Mouse (Mus musculus) stomach, embryonic 15.5 days (tissue): ENCODE data around the gene Alyref. TPM values are rescaled to one million over a fixed set of nuclear protein-coding genes. Genes with fewer than 3 reads are reported as not detected.
A peak's percentile ranks its signal among the peaks of the same experiment; 100 is the strongest.
"Not testable (repeated sequence)": the region's sequence is repeated elsewhere in the genome, so short reads cannot be mapped to it uniquely, and the experiment has no call there.

Source experiments
- ATAC-seq: fragments of 200-750 bp; cut with Nextera tagmentation; 2 replicates; pipeline ENCODE4 v1.8.0; 2017; ENCODE audit warnings: low read depth, moderate number of reproducible peaks, moderate TSS enrichment; ENCODE audit not compliant: insufficient read depth, low FRiP score
- H3K27ac ChIP-seq: fragments of 300-500 bp; sonication (generic); 2 replicates; pipeline ENCODE4 v1.5.1; 2015; ENCODE audit warnings: mild to moderate bottlenecking, inconsistent platforms
- H3K27me3 ChIP-seq: fragments of 300-500 bp; sonication (generic); replicated peaks from 2 replicates; pipeline ENCODE4 v1.6.1; 2015; ENCODE audit warnings: inconsistent platforms
- H3K36me3 ChIP-seq: fragments of 300-500 bp; sonication (generic); 2 replicates; pipeline ENCODE4 v1.6.1; 2015; ENCODE audit warnings: inconsistent platforms
- H3K4me1 ChIP-seq: fragments of 300-500 bp; sonication (generic); 2 replicates; pipeline ENCODE4 v1.6.1; 2015; ENCODE audit warnings: inconsistent platforms
- H3K4me2 ChIP-seq: fragments of 300-500 bp; sonication (generic); 2 replicates; pipeline ENCODE4 v1.6.1; 2015; ENCODE audit warnings: mild to moderate bottlenecking, inconsistent platforms
- H3K4me3 ChIP-seq: fragments of 300-500 bp; sonication (generic); replicated peaks from 2 replicates; pipeline ENCODE4 v1.5.1; 2015; ENCODE audit warnings: inconsistent platforms
- H3K9ac ChIP-seq: fragments of 300-500 bp; sonication (generic); 2 replicates; pipeline ENCODE4 v1.6.1; 2015; ENCODE audit warnings: inconsistent platforms
- H3K9me3 ChIP-seq: fragments of 300-500 bp; sonication (generic); 2 replicates; pipeline ENCODE4 v1.6.1; 2016; ENCODE audit warnings: inconsistent platforms
- WGBS: fragments of 180-500 bp; shearing (Covaris S2); methylation state at CpG from one replicate; pipeline ENCODE4 v1.1.7; 2015; 5-methylcytosine and 5-hydroxymethylcytosine counted together
- polyA plus RNA-seq: library from polyadenylated mRNA; unstranded; fragments of >200 nt; fragmentation: Nextera tagmentation; extraction: Ambion mirVana; gene quantifications from 2 replicates; pipeline ENCODE4 v1.2.1, GENCODE M21; 2015

Alyref gene
- polyA plus RNA-seq, 1 experiment from 2014 or later = 420 TPM

DNA sequence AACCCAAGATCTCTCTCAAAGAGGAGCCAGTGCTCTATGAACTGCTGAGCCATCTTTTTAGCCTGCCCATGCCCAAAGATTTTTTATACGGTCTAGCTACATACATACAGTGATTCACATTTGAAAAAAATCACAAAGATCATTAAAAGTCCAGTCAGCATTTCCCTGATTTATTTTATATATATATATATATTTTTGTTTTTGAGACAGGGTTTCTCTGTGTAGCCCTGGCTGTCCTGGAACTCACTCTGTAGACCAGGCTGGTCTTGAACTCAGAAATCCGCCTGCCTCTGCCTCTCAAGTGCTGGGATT, 15.2 kb downstream of the Alyref start:
- H3K4me2 ChIP-seq, H3K9me3 ChIP-seq, H3K9ac ChIP-seq, H3K4me3 ChIP-seq, H3K27me3 ChIP-seq, ATAC-seq, H3K27ac ChIP-seq: not testable (repeated sequence)
- 86% methylated on average over 2 of the region's 2 CpGs for WGBS
- H3K36me3 ChIP-seq = peaks cover 37% of the 10 kb centered on the region
- H3K4me1 ChIP-seq = peaks cover 30% of the 10 kb centered on the region

DNA sequence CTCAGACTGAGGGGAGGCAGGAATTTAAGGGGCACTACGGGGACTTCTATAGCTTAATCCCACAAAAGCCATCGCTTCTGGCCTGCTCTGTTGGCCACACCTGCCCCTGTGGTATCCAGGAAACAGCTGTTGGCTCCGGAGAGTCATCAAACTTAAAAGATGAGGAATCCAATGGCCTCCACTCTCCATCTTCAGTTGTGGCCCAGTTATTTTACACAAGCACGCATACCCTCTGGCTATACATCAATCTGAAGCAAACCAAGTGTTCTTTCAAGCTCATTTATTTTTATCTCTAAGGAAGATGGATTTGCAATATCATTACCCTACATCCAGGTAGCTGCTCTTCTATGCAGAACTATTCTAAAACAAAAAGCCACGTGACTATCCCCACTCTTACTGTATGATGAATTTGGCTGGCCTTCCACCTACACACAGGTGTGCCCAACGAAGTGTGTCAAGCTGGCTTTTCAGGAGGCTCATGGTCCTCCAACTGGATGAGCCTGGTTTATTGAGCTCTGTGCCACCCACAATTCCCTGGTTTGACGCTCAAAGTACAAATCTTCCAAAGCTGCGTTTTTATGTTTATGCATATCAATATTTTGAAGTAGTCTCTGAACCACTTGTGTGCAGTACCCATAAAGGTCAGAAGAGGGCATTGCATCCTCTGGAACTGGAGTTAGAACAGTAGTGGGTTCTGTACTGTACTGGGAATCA, 15.7 kb downstream of the Alyref start:
- peak overlapping the region; percentile 90 for H3K27ac ChIP-seq
- 72% methylated on average over 8 of the region's 8 CpGs for WGBS
- H3K4me1 ChIP-seq = peaks cover 30% of the 10 kb centered on the region
- H3K36me3 ChIP-seq = peaks cover 39% of the 10 kb centered on the region
- no peaks in the 10 kb centered on the region for H3K9me3 ChIP-seq
- H3K4me2 ChIP-seq = peak overlapping the region; percentile 84
- peak overlapping the region; percentile 70; the same call in 1 of the 2 replicates for H3K9ac ChIP-seq
- H3K27me3 ChIP-seq = no peaks in the 10 kb centered on the region
- ATAC-seq = no peak
- peak overlapping the region; percentile 92 for H3K4me3 ChIP-seq

DNA sequence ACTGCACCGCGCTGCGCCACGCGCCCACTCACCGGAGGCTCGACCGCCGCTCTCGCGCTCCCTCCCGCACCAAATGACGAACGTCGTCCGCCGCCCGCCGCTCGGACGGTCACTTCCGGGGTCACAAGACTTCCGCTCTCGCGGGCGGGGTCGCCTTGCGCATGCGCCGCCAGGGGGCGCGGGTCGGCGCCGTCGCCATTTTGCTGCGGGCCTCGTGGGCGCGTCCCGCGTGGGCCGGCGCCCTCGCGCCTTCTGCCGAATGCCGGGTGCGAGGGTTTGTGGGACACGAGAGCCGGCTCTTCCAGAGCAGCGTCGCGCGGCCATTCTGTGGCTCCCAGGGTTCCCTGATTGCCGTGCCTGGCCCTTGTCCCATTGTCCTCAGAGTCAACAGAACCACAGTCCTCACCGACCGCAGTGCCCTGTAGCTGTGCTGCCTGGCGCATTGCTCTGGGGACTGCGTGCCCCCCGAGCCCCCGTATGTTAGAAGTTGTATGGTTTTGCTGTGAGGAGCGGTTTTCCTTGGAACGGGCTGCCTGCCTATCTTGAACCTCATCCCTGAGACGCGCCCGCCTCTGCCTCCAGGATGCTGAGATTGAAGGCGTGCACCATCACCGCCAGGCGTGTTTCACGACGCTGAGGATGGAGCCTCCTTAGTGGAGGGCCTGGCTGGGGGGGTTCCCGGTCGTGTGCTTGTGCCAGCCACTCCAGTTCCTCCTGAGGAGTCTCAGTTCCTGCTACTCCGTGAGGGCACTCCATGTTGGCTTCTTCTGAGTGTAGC, 16.5 kb downstream of the Alyref start, which contains the start of gene Arhgdia:
Gene Arhgdia (minus strand): TSS at position 135 of the 778 bp plus-strand sequence.
- H3K36me3 ChIP-seq = peaks cover 38% of the 10 kb centered on the region

DNA sequence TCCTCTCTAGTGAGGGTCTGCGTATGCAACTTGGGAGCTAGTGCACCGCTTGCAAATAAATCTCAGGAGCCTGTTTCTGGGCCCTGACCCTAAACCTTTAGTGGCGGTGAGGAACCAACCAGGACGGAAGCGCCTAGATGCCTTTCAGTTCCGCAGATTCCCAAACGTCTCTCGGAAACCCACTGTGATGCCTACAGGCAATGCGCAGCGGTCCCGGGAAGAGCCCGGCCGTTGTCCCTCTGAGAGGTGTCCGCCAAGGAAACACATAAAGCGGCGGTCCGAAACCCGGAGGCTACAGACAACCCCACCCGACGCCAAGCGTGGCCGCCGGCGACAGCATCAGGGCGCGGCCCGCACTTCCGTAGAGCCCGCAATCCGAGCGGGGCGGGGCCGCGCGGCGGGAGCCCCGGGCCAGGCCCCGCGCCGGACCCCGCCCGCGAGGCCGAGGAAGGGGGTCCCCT, 17.3 kb downstream of the Alyref start:
- Histone ChIP-seq H3K4me2 (peak overlapping the region; percentile 92), H3K36me3 (peaks cover 33% of the 10 kb centered on the region), H3K9me3 (no peaks in the 10 kb centered on the region), H3K9ac (peak overlapping the region; percentile 70), H3K4me3 (peak overlapping the region; percentile 92), H3K4me1 (peaks cover 30% of the 10 kb centered on the region), H3K27ac (peak overlapping the region; percentile 90), H3K27me3 (no peaks in the 10 kb centered on the region)
- under 1% methylated on average over 42 of the region's 44 CpGs for WGBS
- ATAC-seq = peak; percentile 20; the same call in 1 of the 2 replicates

More for the DNA sequence above, 16.5 kb downstream of the Alyref start, which contains the start of gene Arhgdia:
- H3K4me3 ChIP-seq = peak within 1 kb of the TSS; percentile 92
- H3K9me3 ChIP-seq = no peaks in the 10 kb centered on the region
- peak; percentile 47; the same call in 1 of the 2 replicates for ATAC-seq
- H3K27me3 ChIP-seq = no peaks in the 10 kb centered on the region
- 4% methylated on average over 70 of the region's 75 CpGs for WGBS
- peak within 1 kb of the TSS; percentile 70 for H3K9ac ChIP-seq
- H3K4me2 ChIP-seq = peak within 1 kb of the TSS; percentile 92
- peak within 1 kb of the TSS; percentile 90 for H3K27ac ChIP-seq
- H3K4me1 ChIP-seq = peaks cover 30% of the 10 kb centered on the region

DNA sequence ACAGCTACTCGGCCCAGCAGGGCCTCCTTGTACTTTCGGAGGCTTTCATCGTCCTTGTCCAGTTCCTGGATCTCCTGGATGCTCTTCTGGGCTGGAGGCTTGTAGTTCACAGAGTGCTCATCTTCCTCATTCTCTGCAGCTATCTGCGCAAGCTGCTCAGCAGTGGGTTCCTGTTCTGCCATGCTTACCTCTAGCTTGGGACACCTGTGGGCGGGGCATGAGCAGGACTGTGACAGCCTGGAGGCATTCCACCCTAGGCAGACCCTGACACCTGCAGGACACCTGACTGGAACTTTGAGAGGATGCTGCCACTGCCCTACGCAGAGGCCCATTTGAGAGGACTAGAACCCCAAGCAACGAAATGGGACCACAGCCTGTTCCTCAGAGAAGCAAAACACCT, 18.0 kb downstream of the Alyref start:
- 47% methylated on average over 7 of the region's 7 CpGs for whole genome bisulfite sequencing
- H3K27me3 ChIP-seq = no peaks in the 10 kb centered on the region
- peak overlapping the region; percentile 92 for H3K4me3 ChIP-seq
- H3K9ac ChIP-seq = peak overlapping the region; percentile 70
- H3K36me3 ChIP-seq = peaks cover 30% of the 10 kb centered on the region
- ATAC-seq = no peak
- peaks cover 30% of the 10 kb centered on the region for H3K4me1 ChIP-seq
- H3K27ac ChIP-seq = peak overlapping the region; percentile 90
- H3K4me2 ChIP-seq = peak overlapping the region; percentile 92
- H3K9me3 ChIP-seq = no peaks in the 10 kb centered on the region

DNA sequence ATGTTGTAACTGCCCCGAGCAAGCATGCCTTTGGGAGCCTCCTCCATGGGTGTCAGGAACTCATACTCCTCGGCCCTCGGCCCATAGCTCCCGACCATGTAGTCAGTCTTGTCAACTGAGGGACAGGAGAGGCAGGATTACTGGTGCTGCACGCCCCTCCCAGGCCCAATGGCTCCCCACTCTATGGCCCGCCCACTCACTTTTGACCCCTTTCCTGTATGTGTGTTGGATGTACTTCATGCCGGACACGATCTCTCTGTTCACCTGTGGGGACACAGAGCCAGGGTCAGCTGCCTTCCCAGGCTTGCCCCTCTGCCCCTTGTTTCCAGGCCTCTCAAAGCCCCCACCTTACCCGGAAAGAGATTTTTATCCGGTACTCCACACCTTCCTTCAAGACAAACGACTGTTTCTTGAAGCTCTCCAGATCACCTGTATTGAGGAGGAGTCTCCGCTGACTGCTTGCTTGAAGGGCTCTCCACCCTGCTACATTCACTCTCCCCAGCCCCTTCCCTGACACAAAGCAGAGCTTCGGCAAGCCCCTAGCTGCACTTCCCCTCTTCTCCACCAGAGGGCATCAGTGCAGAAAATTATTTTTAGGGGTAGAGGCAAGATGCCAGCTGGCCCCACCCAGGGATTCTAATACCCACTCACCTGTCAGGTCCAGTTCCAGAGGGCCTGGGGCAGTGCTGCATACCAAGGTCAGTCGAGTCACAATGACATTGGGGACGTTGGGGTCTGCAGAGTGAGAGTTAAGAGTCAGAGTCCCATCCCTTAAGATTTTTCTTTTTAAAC, 18.7 kb downstream of the Alyref start:
- 53% methylated on average over 15 of the region's 15 CpGs for WGBS
- Histone ChIP-seq H3K27ac (peak overlapping the region; percentile 90), H3K9ac (no peak overlapping the region), H3K9me3 (no peaks in the 10 kb centered on the region), H3K36me3 (peaks cover 27% of the 10 kb centered on the region), H3K4me2 (peak overlapping the region; percentile 92), H3K4me1 (peaks cover 33% of the 10 kb centered on the region), H3K27me3 (no peaks in the 10 kb centered on the region), H3K4me3 (peak overlapping the region; percentile 92)
- ATAC-seq = no peak

DNA sequence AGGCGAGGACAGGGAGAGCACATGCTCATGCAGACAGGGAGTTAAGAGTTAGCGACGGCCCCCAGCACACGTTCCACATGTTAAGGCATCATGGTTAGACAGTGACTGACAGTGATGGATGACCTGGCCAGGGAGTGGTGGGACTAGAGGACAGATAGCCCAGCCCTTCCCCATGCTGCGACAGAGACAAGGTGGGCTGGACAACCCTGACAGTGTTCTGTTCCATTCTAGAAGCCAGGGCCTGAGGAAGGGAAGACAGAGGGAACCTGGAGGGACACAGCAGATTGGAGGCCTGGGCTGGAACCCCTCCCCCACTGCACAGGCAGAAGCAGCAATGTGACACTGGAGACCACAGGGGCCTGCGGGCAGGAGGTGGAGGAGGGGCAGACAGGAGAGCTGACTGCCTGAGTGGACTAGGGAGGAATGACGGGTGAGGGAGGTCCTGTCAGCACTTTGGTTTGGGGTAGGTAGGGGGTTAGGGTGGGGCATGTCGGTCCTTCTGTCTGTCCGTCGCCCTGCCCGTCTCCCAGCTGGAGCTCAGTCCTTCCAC, 19.4 kb downstream of the Alyref start:
- Histone ChIP-seq H3K9ac (no peak overlapping the region), H3K27ac (no peak overlapping the region), H3K4me1 (peaks cover 38% of the 10 kb centered on the region), H3K27me3 (no peaks in the 10 kb centered on the region), H3K36me3 (peaks cover 25% of the 10 kb centered on the region), H3K4me3 (no peak overlapping the region), H3K9me3 (no peaks in the 10 kb centered on the region), H3K4me2 (no peak overlapping the region; the same call in 1 of the 2 replicates)
- no peak for ATAC-seq
- WGBS = 80% methylated on average over 11 of the region's 11 CpGs

DNA sequence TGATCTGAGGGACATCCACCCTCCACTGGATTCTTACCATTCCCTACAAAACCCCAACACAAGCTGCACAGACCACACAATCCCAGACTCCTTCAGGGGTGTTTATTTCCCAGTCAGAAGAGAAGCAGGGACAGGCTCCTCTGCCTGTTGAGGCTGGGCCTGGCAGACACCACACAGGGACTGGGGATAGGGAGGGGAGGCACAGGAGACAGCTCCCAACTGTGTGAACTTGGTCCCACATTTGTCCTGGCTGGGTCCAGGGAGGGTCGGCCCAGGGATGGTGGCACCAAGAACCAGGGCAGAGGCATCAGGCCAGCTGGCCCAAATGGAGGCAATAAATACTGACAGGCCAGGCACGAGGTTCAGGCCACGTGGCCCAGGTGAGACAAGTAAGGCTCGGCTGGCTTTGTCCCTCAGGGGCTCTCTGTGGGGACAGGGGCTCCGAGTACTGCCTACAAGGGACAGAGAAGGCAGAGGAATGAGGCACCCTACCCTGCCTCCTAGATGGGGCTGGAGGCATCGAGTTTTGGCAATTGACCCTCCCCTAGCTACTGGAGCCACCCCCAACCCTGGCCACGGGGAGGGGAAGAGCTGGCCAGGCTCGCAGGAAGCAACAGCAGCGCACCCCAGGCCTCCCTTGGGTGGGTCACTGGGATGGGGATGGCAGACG, 20.0 kb downstream of the Alyref start:
- no peak for ATAC-seq
- peaks cover 24% of the 10 kb centered on the region for H3K36me3 ChIP-seq
- H3K9ac ChIP-seq = no peak overlapping the region
- H3K27ac ChIP-seq = no peak overlapping the region
- H3K4me1 ChIP-seq = peaks cover 38% of the 10 kb centered on the region
- no peaks in the 10 kb centered on the region for H3K27me3 ChIP-seq
- WGBS = 86% methylated on average over 10 of the region's 10 CpGs
- no peak overlapping the region for H3K4me3 ChIP-seq
- H3K9me3 ChIP-seq = no peaks in the 10 kb centered on the region
- no peak overlapping the region for H3K4me2 ChIP-seq

DNA sequence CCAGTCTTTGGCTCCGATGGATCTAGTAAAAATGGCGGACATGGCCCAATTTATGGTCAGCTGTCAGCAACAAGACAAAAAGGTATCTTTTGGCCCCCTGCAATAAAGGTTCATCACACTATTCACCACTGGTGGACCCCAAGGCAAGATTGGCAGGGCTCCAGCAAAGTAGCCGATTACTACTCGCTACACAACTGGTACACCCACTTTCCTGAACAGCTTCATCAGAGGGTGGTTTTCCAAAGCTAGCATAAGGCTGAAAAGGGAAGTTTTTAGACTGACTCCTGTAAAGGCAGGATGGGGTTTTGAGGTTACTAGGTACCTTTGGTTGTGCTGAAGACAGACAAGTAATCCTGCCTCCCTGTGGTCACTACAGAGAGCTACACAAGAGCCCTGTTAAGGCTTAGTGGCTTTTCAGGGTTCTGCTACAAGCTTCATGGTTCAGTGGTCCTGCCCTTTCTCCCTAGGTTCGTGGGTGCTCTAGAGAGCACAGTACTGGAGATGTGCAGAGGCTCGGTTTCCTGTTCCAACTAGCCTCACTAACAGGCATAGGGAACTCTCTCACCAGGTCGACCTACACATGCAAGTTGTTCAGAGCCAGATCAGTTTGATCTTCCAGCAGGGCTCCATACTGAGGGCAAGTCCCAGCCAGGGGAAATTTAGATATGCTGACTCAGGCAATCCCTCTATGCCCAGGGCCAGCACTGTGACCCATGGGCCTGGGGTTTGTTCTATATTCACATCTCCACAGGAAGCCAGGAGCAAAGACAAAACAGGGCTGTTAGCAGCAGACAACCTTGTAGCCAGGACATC, 20.7 kb downstream of the Alyref start:
- Histone ChIP-seq H3K27me3 (no peaks in the 10 kb centered on the region), H3K4me3 (no peak overlapping the region), H3K27ac (peak overlapping the region; percentile 55; the same call in 1 of the 2 replicates), H3K36me3 (peaks cover 24% of the 10 kb centered on the region), H3K9ac (no peak overlapping the region), H3K9me3 (no peaks in the 10 kb centered on the region), H3K4me1 (peaks cover 38% of the 10 kb centered on the region), H3K4me2 (no peak overlapping the region)
- ATAC-seq = no peak
- 84% methylated on average over 7 of the region's 7 CpGs for WGBS

DNA sequence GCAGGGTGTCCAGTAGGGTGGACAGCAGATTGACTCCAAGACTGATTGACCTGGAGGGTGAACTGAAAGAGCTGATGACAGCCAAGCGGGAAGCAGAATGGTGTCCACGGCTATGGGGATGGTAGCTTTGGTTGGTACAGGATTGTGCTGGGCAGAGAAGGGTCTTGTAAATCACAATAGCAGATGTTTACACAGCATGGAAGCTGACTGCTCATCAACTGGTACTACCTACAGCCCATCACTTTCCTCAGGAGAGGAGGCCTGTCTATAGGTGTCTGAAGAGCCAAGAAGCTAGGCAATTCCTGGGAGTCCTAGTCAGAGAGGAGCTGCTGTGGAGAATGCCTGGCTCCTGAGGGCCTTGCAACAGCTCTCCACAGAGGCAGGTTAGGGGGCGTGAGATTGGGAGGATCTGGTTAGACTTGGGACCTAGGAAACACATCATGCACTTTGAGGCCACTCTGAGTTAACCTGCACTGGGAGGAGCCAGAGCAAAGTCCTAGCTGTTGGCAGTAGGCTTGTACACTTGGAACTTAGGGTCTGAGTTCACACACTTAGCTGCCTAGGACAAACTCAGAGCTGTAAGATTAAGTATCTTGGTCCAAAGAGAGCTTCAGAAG, 21.7 kb downstream of the Alyref start:
- Histone ChIP-seq H3K27me3 (no peaks in the 10 kb centered on the region), H3K4me2 (no peak overlapping the region), H3K9ac (no peak overlapping the region), H3K36me3 (peaks cover 24% of the 10 kb centered on the region), H3K27ac (peak overlapping the region; percentile 55; the same call in 1 of the 2 replicates), H3K4me3 (no peak overlapping the region), H3K9me3 (no peaks in the 10 kb centered on the region), H3K4me1 (peaks cover 35% of the 10 kb centered on the region)
- ATAC-seq = no peak
- whole genome bisulfite sequencing = 82% methylated on average over 3 of the region's 3 CpGs
